Mouse (Mus musculus) common myeloid progenitor, adult 5-6 weeks (primary cell): ENCODE results near the gene Sim1. TPM values are rescaled to one million over a fixed set of nuclear protein-coding genes. Genes with fewer than 3 reads are reported as not detected.

Experiments
- ATAC-seq: replicated peaks from 2 replicates; pipeline ENCODE4 v1.8.0; 2016; ENCODE audit warnings: low read depth, mild to moderate bottlenecking, moderate TSS enrichment, inconsistent platforms; ENCODE audit not compliant: poor library complexity, severe bottlenecking
- total RNA-seq: library from RNA; stranded (forward); fragments of 200-1000, 187-1606 nt; gene quantifications from 2 replicates; pipeline ENCODE4 v1.2.3, GENCODE M21; 2017

Gene Sim1
- total RNA-seq, 1 experiment from 2014 or later = not detected

GRCm38 (mm10) chr10:51023308-51024279 is 129.0 kb downstream of the Sim1 start:
- ATAC-seq = no peak
